Mouse (Mus musculus) neutrophil, adult 83 days (primary cell): Measurements from ENCODE around the gene Hnrnpr. TPM values are rescaled to one million over a fixed set of nuclear protein-coding genes. Genes with fewer than 3 reads are reported as not detected.

ENCODE experiments used
- total RNA-seq, 2 experiments: library from RNA; stranded (reverse); gene quantifications; one replicate each; pipeline ENCODE4 v1.2.4; 2023

Gene Hnrnpr
- total RNA-seq: 10 to 100 TPM; 46.2 to 55.8 TPM

GRCm38 (mm10) chr4:136310229-136311041 lies at the start of gene Hnrnpr:
TSS of gene Hnrnpr (plus strand) at chr4:136310942.

GRCm38 (mm10) chr4:136284455-136284854 lies 26.3 kb upstream of the Hnrnpr start, which contains the start of gene Zfp46:
TSS of gene Zfp46 (plus strand) at chr4:136284683.

Other genes starting within 250 kb of the Hnrnpr start
- gene Id3, start 167.4 kb upstream of the Hnrnpr start, total RNA-seq: 1 to 10 TPM; 2.5 to 2.6 TPM
- gene E2f2, start 138.5 kb upstream of the Hnrnpr start, total RNA-seq: 10 to 100 TPM; 92.0 to 98.7 TPM
- under 1 TPM in 1 of 2 experiments, not detected in 1; 0.09 TPM for gene Asap3, start 104.6 kb upstream of the Hnrnpr start, total RNA-seq
- gene Tcea3, start 63.2 kb upstream of the Hnrnpr start, total RNA-seq: 1 to 10 TPM; 2.4 to 3.2 TPM
- 1 to 10 TPM; 7.5 to 7.8 TPM for gene Zfp46, start 26.3 kb upstream of the Hnrnpr start, total RNA-seq
- gene Htr1d, start 112.6 kb downstream of the Hnrnpr start, total RNA-seq: not detected
- not detected for gene 6030445D17Rik, start 151.3 kb downstream of the Hnrnpr start, total RNA-seq
- 1 to 10 TPM; 2.1 to 5.9 TPM for gene Luzp1, start 158.8 kb downstream of the Hnrnpr start, total RNA-seq